Mouse (Mus musculus) neural tube, embryonic 10.5 days (tissue): ENCODE measurements around the gene D630039A03Rik.
A peak's percentile ranks its signal among the peaks of the same experiment; 100 is the strongest.
"Not testable (repeated sequence)": the region's sequence is repeated elsewhere in the genome, so short reads cannot be mapped to it uniquely, and the experiment has no call there.

Experiments
- DNase-seq: peaks from one replicate; pipeline ENCODE4 v3.0.0-alpha.2; 2017; ENCODE audit warnings: low spot score; ENCODE audit errors: extremely low spot score

Gene D630039A03Rik

DNA sequence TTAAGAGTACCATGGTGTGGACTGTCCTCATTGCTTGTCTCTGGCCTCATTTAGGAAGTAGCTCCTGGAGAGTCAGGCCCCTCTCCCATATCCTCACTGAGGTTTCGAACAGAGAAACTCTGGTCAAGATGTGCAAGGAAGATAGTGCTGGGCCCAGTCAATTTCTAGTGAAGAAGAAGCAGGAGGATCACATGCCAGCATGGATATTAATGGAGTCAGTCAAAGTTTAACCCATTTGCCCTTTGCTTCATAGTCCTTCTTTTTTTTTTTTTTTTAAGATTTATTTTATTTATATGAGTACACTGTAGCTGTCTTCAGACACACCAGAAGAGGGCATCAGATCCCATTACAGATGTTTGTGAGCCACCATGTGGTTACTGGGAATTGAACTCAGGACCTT is 27.1 kb downstream of the D630039A03Rik start:
- DNase-seq = not testable (repeated sequence)

DNA sequence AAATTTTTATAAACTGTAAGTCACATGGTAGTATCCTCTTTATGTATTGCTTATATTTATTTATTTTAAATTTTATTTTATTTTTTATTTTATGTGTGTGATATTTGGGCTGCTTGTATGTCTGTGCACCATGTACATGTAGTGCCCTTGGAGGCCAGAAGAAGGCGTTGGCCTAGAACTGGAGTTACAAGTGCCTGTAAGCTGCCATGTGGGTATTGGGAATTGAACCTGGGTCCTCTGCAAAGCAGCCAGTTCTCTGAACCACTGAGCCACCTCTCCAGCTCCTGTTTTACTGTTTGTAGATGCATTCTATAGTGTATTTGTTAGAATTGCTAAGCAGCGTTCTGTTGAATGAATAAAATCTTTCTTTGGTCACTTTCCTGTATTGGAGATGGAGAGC is 27.9 kb downstream of the D630039A03Rik start:
- no peak for DNase-seq

DNA sequence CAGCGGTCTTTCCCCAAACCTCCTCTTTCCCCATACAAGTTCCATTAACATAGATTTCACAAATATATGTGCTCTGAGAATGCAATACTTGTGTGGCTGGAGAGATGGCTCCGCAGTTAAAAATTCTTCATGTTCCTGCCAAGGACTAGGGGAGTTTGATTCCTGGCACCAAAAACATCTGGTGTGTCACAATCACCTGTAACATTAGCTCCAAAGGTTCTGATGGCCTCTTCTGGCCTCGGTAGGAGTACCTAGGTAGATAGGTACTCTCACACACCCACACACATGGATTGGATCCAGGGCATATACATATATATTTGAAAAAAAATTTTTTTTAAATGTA is 29.2 kb downstream of the D630039A03Rik start:
- no peak for DNase-seq

DNA sequence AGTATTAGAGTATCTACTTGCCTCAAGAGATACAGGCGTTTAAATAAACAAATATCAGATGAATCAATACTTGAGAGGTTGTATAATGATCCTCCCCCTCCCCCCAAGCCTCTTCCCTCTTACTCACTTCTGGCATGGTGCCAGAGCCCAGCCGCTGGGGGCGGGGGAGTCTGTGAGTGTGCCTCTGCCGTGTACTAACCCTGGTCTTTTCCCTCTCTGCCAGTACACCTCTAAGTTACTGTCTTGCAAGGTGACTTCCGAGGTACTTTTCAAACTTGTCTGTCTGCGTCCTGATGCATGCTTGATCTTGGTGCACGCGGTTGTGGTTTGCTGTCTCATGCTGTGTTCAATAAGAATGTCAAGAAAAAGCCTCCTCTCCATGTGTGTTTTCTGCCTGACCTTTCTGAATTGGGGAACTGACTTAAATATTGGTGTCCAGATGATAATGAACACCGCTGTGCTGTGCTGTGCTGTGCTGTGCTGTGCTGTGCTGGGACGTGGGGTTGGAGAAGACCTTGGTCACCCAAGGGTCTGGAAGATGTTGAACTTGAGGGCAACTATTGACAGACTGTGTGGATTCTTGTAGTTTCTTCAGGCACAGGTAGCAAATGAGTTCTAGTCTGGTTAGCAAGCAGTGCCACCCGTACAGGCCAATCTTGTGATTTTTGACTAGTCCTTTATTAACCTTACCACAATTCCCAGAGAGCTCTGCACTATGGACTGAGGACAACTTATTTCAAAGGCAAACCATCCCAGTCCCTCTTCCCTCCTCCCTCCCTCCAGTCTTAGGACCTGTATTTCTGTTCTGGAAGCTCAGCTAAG is 29.8 kb downstream of the D630039A03Rik start:
- no peak for DNase-seq

DNA sequence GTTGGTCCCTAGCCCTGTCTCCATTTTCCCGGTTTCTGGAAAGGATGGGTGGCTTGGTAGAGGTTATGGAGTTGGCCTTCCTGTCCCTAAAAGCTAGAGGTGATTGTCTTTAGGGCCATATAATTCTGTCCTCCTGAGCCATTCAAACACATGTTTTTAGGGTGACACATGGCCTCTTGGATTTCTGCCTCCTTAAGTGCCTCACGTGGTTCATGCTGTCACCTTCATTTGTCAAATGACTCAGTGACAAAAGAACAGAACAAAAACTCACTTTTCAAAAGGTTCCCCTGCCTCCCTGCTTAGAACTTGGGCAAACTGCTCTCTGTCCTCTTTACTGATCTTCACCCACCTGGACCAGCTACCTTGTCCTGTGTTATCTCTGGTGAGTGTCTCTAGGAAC is 30.9 kb downstream of the D630039A03Rik start:
- no peak for DNase-seq

DNA sequence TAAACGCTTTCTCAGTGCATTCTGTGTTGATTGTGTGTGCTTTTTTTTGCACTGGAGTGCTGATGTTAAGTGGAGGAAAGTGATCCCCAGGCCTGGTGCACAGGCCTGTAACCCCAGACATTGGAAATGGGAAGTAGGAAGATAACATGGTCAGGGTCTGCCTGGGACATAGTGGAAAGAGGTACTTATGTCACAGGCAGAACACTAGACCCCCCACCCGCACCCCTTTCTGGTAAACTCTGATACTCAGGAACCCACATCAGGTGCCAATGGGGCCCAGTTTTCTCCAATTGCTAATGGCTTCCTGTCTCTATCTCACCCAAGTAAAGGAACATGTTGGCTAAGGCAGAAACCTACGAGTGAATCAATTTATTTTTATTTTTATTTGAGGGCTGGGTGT is 31.6 kb downstream of the D630039A03Rik start:
- no peak for DNase-seq

DNA sequence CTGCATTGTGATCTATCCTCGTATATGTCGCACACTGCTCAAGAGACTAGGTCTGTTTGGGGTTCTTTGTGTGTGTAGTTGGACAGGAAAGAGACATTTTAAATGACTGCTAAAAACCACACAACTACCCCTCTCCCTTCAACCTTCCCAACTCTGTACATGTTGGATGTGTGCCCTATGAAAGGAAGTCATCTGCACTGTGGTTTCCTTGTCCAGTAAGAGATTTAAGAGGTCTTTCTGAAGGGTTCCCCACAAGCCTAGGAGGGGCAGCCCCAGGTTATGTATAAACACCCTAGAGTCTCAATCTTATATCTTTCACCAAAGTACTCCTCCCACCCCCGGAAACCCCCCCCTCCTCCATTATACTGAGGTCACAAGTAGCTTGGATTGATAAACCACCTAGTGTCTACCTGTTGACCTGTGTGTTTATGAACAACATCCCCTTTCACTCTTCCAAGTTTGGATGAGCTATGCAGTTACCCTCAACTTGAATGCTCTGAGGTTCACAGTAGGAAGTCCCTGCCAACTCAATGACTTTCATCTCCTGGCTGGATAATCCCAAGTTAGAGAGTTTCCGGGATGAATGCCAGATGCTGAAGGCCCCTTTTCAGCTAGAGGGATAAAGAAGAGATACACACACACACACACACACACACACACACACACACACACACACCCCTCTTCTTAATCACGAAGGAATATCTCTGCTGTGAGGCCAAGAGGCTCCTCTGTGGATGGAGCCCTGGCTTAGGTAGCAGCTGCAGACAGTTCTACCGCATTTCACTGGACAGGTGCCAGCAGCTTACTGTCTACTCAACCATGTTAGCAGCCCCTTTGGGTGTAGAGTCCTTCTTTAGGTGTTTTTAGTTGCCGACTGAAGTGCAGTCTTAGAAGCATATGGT is 32.3 kb downstream of the D630039A03Rik start:
- DNase-seq = no peak

DNA sequence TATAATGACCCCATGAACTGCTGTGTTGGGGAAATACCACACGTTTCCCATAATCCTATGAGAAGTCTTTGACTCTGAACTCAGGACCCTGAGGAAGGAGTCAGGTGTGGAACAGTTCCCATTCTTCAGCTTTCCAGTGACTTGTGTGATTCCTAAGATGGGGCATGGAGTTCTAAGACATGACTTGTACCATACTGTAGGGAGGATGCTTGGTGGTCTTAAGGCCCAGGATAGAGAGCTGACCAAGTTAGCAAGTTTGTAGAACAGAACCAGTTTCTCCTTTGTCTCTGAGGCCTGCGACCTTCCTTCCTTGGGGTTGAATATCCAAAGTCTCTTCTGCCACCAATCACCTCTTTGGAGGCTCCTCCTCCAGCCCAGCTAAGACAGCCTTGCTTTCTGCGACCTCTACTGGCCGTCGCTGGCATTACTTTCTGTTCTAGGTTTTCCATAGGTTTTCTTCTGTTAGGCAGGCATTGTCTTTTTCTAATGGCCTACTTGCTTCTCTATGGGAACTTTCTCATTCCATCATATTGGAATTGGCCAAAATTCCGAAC is 36.2 kb downstream of the D630039A03Rik start:
- DNase-seq = peak; percentile 88

DNA sequence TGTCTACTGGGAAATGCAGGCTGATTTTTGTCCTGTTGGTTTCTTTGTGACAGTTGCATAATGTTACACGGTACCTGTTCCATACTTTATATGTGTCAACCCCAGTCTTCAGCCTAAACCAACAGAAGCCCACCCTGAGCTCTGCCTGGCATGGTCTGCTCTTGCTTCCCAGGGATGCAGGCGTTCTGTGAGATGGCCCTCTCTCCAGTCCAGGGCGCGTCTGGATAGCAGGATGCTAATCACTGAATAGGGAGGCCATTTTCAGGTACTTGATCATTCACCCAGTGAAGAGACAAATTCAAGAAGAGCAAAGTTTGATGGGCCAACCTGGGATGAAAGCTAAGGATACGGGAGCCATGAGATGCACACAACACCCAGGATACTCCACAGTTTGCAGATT is 37.0 kb downstream of the D630039A03Rik start:
- DNase-seq = no peak

DNA sequence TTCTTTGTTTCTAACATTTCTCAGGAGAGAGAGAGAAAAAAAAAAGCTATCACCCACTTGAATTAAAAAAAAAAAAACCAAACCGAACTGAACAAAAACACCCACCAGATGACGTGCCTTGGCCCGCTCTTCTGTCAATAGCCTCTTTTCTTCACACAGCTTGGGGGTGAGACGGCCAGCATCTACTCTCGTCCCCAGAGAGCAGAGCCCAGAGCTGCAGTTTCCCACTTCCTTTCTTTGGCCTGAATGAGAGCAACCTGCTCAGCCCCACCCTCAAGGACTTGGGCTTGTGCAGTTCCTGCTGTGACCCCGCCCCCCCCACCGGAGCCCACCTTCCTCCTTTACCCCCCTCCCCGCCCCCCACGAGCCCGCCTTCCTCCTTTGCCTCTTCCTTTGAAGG is 48.6 kb downstream of the D630039A03Rik start:
- DNase-seq = no peak

DNA sequence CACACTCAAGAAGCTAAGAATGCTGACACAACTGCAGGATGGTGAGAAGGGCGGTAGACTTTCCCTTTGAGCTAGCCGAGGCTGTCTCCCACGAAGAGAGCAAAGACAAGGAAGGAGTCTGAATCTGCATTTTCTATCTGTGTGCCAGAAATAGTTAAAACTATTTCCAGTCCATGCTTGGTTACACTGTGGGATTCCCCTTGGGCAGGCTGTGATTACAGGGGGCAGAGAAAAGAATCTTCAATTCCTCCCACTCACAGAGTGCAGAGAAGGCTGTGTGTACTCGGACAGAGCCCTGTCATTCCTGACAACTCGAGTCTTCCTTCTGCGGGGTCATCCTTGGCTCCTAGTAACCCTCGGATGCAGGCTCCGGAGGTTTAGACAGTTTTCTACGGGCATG is 49.1 kb downstream of the D630039A03Rik start:
- DNase-seq = no peak

DNA sequence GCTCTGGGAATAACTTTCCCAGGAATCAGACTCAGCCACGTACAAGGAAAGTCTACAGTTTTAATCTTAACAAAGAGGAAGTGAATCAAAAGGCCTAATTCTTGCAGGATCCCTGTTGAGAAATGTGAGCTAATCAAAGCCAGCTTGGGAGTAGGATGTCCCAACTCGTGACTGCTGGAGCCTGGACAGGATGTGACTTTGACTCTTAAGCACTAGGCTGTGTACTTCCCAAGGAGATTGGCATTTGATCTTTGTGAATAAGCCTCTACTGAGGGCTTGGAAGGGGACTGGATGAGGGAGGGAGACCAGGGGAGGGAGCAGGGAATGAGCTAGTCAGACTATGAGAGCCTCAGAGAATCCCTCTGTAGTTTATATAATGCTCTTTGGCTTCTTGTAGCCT is 50.0 kb downstream of the D630039A03Rik start:
- no peak for DNase-seq

DNA sequence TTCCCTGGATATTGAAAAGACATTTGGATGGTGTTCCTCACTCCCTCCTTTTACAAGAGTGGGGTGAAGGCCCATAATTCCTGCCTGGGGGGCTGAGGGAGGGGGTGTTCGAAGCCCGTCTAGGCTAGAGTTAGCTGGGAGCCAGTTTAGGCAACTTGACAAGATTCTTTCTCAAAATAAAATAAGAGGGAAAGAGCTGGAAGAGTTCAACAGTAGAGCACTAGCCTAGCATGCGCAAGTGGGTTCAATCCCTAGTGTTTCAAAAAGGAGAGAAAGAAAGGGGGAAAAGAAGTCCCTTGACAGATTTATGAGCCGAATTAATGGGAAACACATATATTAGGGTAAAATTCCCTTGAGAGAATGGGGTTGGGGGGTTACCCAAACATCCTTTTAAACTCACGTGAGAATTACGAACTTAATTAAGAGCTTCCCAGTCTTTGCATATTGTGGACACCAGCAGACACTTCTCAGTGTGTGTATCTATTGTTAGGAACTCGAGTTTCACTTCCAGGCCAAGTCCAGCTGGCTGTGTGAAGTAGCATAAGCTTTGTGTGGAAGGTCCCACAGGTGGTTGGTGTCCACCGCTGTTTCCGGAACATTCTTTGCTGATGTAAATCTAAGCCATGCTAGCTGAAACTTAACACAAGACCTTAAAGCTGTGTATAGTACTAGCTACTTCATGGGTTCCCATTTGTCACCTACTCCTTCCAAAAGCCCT is 53.7 kb downstream of the D630039A03Rik start:
- DNase-seq = no peak

DNA sequence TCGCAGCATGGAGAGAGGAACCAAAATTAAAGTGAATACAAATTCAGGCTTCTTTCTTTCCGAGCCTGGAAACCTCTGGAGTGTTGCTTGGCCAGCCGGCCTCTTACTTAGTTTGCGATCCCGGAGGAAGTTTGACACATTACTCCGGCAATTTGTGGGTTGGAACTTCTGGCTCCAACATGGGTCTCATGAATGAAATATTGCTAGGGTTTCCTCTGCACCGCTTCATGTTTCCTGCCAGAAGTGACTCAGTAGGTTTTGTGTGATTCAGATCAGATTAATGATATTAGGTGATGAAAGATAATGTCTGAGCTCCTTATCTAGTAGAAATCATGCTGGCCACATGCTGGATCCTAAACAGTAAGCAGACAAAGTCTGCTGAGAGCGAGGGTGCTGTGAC is 54.2 kb downstream of the D630039A03Rik start:
- DNase-seq = no peak

DNA sequence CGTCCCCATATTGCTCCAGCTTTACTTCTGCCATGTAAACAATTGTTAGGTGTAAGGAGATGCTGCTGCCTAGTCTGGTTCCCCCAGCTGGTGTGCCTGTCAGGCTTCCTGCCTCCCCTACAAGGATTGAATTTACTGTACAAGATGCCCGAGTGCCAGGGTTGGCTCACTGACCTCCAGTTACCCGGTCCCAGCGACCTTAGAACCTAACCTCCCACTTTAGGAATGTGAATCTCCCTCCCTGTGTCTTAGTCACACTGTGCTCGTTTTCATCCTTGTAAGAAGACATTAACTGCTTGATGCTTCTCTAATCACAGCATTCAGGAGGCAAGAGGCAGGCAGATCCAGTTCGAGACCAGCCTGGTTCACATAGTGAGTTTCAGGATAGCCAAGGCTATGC is 54.9 kb downstream of the D630039A03Rik start:
- DNase-seq = no peak

DNA sequence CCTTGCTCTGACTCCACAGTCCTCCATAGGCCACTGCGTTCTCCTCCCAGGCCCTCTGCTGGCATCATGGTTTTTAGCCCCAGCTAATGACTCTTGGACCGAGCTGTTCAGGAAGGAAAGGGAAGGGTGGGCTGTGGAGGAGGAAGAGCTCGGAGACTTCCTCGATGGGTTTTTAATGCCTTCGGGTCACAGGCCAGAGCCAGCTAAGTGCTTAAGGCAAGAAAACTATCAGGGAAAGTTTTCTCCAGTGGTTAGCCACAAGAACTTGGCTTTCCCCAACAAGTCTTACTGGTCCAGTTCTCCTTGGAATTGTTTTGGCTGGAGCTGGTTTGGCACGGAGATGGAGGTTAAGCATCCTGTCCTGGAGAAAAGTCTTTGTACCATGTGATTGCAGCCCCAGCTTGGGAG is 55.9 kb downstream of the D630039A03Rik start:
- no peak for DNase-seq
